14 mouse cellular contexts compared by ENCODE assay signal in genomic region chr13:19234700-19235374, GRCm38 (mm10).
"Had no signal": no experiment of that assay in that cellular context is flagged by ENCODE, and none has a peak within 500 bp of the region (broad histone marks: within the 10 kb centered on the region; RNA-seq: fewer than 3 reads in every experiment).

No protein-coding gene starts in this region.

- H3K36me3 ChIP-seq: intestine, embryonic 15.5 days; limb, embryonic 13.5 days; liver, embryonic 15.5 days; midbrain, embryonic 13.5 days; neural tube, embryonic 12.5 days; stomach, embryonic 15.5 days had no signal

- H3K4me1 ChIP-seq: intestine, embryonic 15.5 days; limb, embryonic 13.5 days; megakaryocyte, embryonic 14.5 days; midbrain, embryonic 13.5 days; neural tube, embryonic 12.5 days; stomach, embryonic 15.5 days had no signal

- H3K9me3 ChIP-seq: intestine, embryonic 15.5 days; limb, embryonic 13.5 days; liver, embryonic 15.5 days; megakaryocyte, embryonic 14.5 days; midbrain, embryonic 13.5 days; neural tube, embryonic 12.5 days; stomach, embryonic 15.5 days had no signal

- H3K27me3 ChIP-seq: intestine, embryonic 15.5 days; limb, embryonic 13.5 days; liver, embryonic 15.5 days; megakaryocyte, embryonic 14.5 days; midbrain, embryonic 13.5 days; neural tube, embryonic 12.5 days; stomach, embryonic 15.5 days had no signal

- H3K27ac ChIP-seq: intestine, embryonic 15.5 days; limb, embryonic 13.5 days; liver, embryonic 15.5 days; midbrain, embryonic 13.5 days; neural tube, embryonic 12.5 days; stomach, embryonic 15.5 days had no signal

- H3K9ac ChIP-seq: intestine, embryonic 15.5 days; limb, embryonic 13.5 days; liver, embryonic 15.5 days; midbrain, embryonic 13.5 days; neural tube, embryonic 12.5 days; stomach, embryonic 15.5 days had no signal

- DNase-seq: kidney, adult 18-20 months; kidney, postnatal 10 days; left cerebral cortex, postnatal 4 days; lung, postnatal 36 days; thymus, adult 2 months; thymus, postnatal 4 days had no signal

- H3K4me3 ChIP-seq: intestine, embryonic 15.5 days; limb, embryonic 13.5 days; liver, embryonic 15.5 days; megakaryocyte, embryonic 14.5 days; midbrain, embryonic 13.5 days; myocyte; neural tube, embryonic 12.5 days; stomach, embryonic 15.5 days had no signal

- H3K4me2 ChIP-seq: intestine, embryonic 15.5 days; limb, embryonic 13.5 days; liver, embryonic 15.5 days; midbrain, embryonic 13.5 days; neural tube, embryonic 12.5 days; stomach, embryonic 15.5 days had no signal

- ATAC-seq: intestine, embryonic 15.5 days; midbrain, embryonic 13.5 days had no signal
